Mouse (Mus musculus): ENCODE measurements around the gene Nr2e1. TPM values are rescaled to one million over a fixed set of nuclear protein-coding genes. Genes with fewer than 3 reads are reported as not detected.

Gene Nr2e1
- polyA plus RNA-seq (2015; fragmentation: Nextera tagmentation; extraction: Ambion mirVana), result 0.33 TPM in 1 of 2 replicates, not detected in the other

- ATAC-seq (ENCODE audit: low read depth), result no peak
- H3K36me3 ChIP-seq, result no peaks in the 10 kb centered on the region
- H3K9me3 ChIP-seq, result no peaks in the 10 kb centered on the region
- H3K27me3 ChIP-seq, result peaks cover 99% of the 10 kb centered on the region
- under 1% methylated on average over 43 of the region's 43 CpGs for WGBS
- H3K27ac ChIP-seq (replicated peaks), result no peak within 1 kb of the TSS
- H3K4me3 ChIP-seq, result peak within 1 kb of the TSS; percentile 12; the same call in 1 of the 2 replicates
- H3K4me2 ChIP-seq, result peak within 1 kb of the TSS; percentile 38
- H3K9ac ChIP-seq, result no peak within 1 kb of the TSS
- H3K4me1 ChIP-seq (replicated peaks), result peaks cover 35% of the 10 kb centered on the region
Measured at GRCm38 (mm10) chr10:42583157-42583872, at the start of gene Nr2e1, which contains the start of gene Ostm1. Gene Nr2e1, minus strand, starts transcription at chr10:42583632. Gene Ostm1, plus strand, starts transcription at chr10:42583822.

GRCm38 (mm10) chr10:42632453-42633360 is 49.3 kb upstream of the Nr2e1 start:
- no peak overlapping the region for H3K9ac ChIP-seq
- ATAC-seq (ENCODE audit: low read depth), result no peak
- no peaks in the 10 kb centered on the region for H3K9me3 ChIP-seq
- H3K27me3 ChIP-seq, result peaks cover 100% of the 10 kb centered on the region
- under 1% methylated on average over 39 of the region's 39 CpGs for WGBS
- no peaks in the 10 kb centered on the region for H3K36me3 ChIP-seq
- H3K27ac ChIP-seq (replicated peaks), result no peak overlapping the region
- peak overlapping the region; percentile 35 for H3K4me2 ChIP-seq
- peak overlapping the region; percentile 21 for H3K4me3 ChIP-seq
- H3K4me1 ChIP-seq (replicated peaks), result peaks cover 35% of the 10 kb centered on the region

GRCm38 (mm10) chr10:42631754-42632452 is 48.5 kb upstream of the Nr2e1 start:
- H3K9me3 ChIP-seq, result no peaks in the 10 kb centered on the region
- peak overlapping the region; percentile 21; the same call in 1 of the 2 replicates for H3K4me3 ChIP-seq
- H3K27ac ChIP-seq (replicated peaks), result no peak overlapping the region
- H3K4me2 ChIP-seq, result peak overlapping the region; percentile 35
- peaks cover 100% of the 10 kb centered on the region for H3K27me3 ChIP-seq
- 2% methylated on average over 39 of the region's 42 CpGs for WGBS
- peaks cover 35% of the 10 kb centered on the region for H3K4me1 ChIP-seq (replicated peaks)
- ATAC-seq (ENCODE audit: low read depth), result no peak
- H3K36me3 ChIP-seq, result no peaks in the 10 kb centered on the region
- no peak overlapping the region for H3K9ac ChIP-seq

- Histone ChIP-seq H3K4me2 (no peak overlapping the region), H3K36me3 (no peaks in the 10 kb centered on the region), H3K27me3 (peaks cover 100% of the 10 kb centered on the region), H3K4me3 (no peak overlapping the region), H3K9ac (no peak overlapping the region), H3K9me3 (no peaks in the 10 kb centered on the region), H3K27ac (replicated peaks) (no peak overlapping the region), H3K4me1 (replicated peaks) (peaks cover 32% of the 10 kb centered on the region)
- no peak; the same call in 1 of the 2 replicates for ATAC-seq (ENCODE audit: low read depth)
- under 1% methylated on average over 19 of the region's 19 CpGs for WGBS
Measured at GRCm38 (mm10) chr10:42630596-42631355, 47.3 kb upstream of the Nr2e1 start.

GRCm38 (mm10) chr10:42625907-42626306 is 42.5 kb upstream of the Nr2e1 start:
- Histone ChIP-seq H3K4me1 (replicated peaks) (no peaks in the 10 kb centered on the region), H3K27me3 (peaks cover 98% of the 10 kb centered on the region), H3K36me3 (no peaks in the 10 kb centered on the region), H3K9ac (no peak overlapping the region), H3K4me3 (no peak overlapping the region), H3K9me3 (no peaks in the 10 kb centered on the region), H3K4me2 (no peak overlapping the region), H3K27ac (replicated peaks) (no peak overlapping the region)
- 83% methylated on average over 2 of the region's 2 CpGs for WGBS
- no peak for ATAC-seq (ENCODE audit: low read depth)

- Histone ChIP-seq H3K4me2 (no peak overlapping the region), H3K4me3 (no peak overlapping the region), H3K27ac (replicated peaks) (no peak overlapping the region), H3K36me3 (no peaks in the 10 kb centered on the region), H3K9me3 (no peaks in the 10 kb centered on the region), H3K27me3 (peaks cover 99% of the 10 kb centered on the region), H3K4me1 (replicated peaks) (peaks cover 8% of the 10 kb centered on the region), H3K9ac (no peak overlapping the region)
- ATAC-seq (ENCODE audit: low read depth), result no peak
- 52% methylated on average over 2 of the region's 2 CpGs for WGBS
Measured at GRCm38 (mm10) chr10:42618291-42618690, 34.9 kb upstream of the Nr2e1 start.

- WGBS, result 8% methylated on average over 9 of the region's 9 CpGs
- Histone ChIP-seq H3K36me3 (no peaks in the 10 kb centered on the region), H3K4me3 (no peak overlapping the region), H3K4me1 (replicated peaks) (peaks cover 8% of the 10 kb centered on the region), H3K4me2 (no peak overlapping the region), H3K27ac (replicated peaks) (no peak overlapping the region), H3K9me3 (no peaks in the 10 kb centered on the region), H3K27me3 (peaks cover 96% of the 10 kb centered on the region), H3K9ac (no peak overlapping the region)
- ATAC-seq (ENCODE audit: low read depth), result no peak
Measured at GRCm38 (mm10) chr10:42614766-42615165, 31.3 kb upstream of the Nr2e1 start.

- peaks cover 96% of the 10 kb centered on the region for H3K27me3 ChIP-seq
- no peak overlapping the region for H3K27ac ChIP-seq (replicated peaks)
- H3K9me3 ChIP-seq, result no peaks in the 10 kb centered on the region
- peak overlapping the region; percentile 50 for H3K4me2 ChIP-seq
- H3K4me1 ChIP-seq (replicated peaks), result peaks cover 8% of the 10 kb centered on the region
- H3K9ac ChIP-seq, result 0 out of 2 replicates have a peak overlapping the region, but pooled peaks have one; percentile 36
- 1% methylated on average over 37 of the region's 40 CpGs for WGBS
- no peaks in the 10 kb centered on the region for H3K36me3 ChIP-seq
- ATAC-seq (ENCODE audit: low read depth), result peak; percentile 36
- peak overlapping the region; percentile 25 for H3K4me3 ChIP-seq
Measured at GRCm38 (mm10) chr10:42613639-42614381, 30.4 kb upstream of the Nr2e1 start.

GRCm38 (mm10) chr10:42613075-42613474 is 29.6 kb upstream of the Nr2e1 start:
- H3K27ac ChIP-seq (replicated peaks), result no peak overlapping the region
- WGBS, result 6% methylated on average over 12 of the region's 12 CpGs
- H3K9ac ChIP-seq, result no peak overlapping the region
- H3K27me3 ChIP-seq, result peaks cover 96% of the 10 kb centered on the region
- H3K4me1 ChIP-seq (replicated peaks), result peaks cover 8% of the 10 kb centered on the region
- H3K4me3 ChIP-seq, result no peak overlapping the region
- H3K4me2 ChIP-seq, result no peak overlapping the region
- no peaks in the 10 kb centered on the region for H3K36me3 ChIP-seq
- ATAC-seq (ENCODE audit: low read depth), result no peak
- H3K9me3 ChIP-seq, result no peaks in the 10 kb centered on the region

- WGBS, result 71% methylated on average over 4 of the region's 4 CpGs
- Histone ChIP-seq H3K9ac (no peak overlapping the region), H3K4me1 (replicated peaks) (no peaks in the 10 kb centered on the region), H3K9me3 (peaks cover 13% of the 10 kb centered on the region), H3K36me3 (no peaks in the 10 kb centered on the region), H3K27ac (replicated peaks) (no peak overlapping the region), H3K27me3 (peaks cover 65% of the 10 kb centered on the region), H3K4me2 (no peak overlapping the region), H3K4me3 (no peak overlapping the region)
- no peak for ATAC-seq (ENCODE audit: low read depth)
Measured at GRCm38 (mm10) chr10:42606757-42607156, 23.3 kb upstream of the Nr2e1 start.

- Histone ChIP-seq H3K27me3 (peaks cover 65% of the 10 kb centered on the region), H3K9ac (no peak overlapping the region)
- ATAC-seq (ENCODE audit: low read depth), result no peak
Measured at GRCm38 (mm10) chr10:42604874-42605273, 21.4 kb upstream of the Nr2e1 start.

More at GRCm38 (mm10) chr10:42604874-42605273, 21.4 kb upstream of the Nr2e1 start:
- H3K9me3 ChIP-seq, result peaks cover 13% of the 10 kb centered on the region
- H3K36me3 ChIP-seq, result no peaks in the 10 kb centered on the region
- H3K27ac ChIP-seq (replicated peaks), result no peak overlapping the region
- H3K4me3 ChIP-seq, result no peak overlapping the region
- H3K4me2 ChIP-seq, result no peak overlapping the region
- WGBS, result 55% methylated on average over 2 of the region's 2 CpGs
- no peaks in the 10 kb centered on the region for H3K4me1 ChIP-seq (replicated peaks)

Data from neural tube, embryonic 13.5 days (tissue).